Mouse (Mus musculus): ENCODE data around the gene Gpr142.

Gpr142 gene

GRCm38 (mm10) chr11:114846336-114846735 is 47.6 kb downstream of the Gpr142 start:
- no peak for DNase-seq

DNA sequence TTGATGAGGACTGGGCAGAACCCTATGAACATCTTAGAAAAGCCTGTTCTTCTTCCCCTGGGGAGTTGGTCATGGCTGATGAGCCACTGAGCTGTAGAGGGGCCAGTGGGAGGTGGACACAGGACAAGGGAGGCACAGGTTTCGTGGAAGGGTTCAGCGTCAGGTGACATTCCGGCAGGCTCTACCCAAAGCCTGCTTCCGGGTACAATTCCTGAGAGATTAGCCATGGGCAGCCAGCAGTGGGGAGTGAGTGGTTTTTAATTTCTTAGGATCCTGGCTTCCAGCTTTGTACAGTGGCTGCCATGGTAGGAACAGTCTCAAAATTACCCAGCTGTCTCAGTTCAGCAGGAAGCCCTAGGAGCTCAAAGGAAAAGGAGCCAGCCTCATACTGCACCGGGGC is 48.3 kb downstream of the Gpr142 start:
- DNase-seq: no peak

DNA sequence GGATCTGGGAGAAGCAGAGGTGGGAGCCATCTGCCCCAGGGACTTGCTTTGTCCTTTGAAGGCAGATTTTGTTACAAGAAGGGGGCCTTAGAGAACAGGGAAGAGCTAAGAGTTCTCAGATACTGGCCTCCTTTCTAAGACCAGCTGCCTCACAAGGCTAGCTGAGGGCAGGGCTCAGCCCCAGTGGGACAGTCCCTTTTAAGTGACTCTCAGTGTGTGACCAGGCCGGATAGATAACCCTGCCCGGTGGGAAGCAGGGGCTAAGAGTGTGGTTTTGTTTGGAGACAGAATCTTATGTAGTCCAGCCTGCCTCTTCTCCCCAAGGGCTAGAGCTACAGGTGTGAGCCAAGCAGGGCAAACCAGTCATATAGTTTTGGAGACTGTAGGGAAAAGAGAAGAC is 50.8 kb downstream of the Gpr142 start:
- no peak for DNase-seq

- no peak for DNase-seq
Measured at GRCm38 (mm10) chr11:114850066-114850451, 51.3 kb downstream of the Gpr142 start.

GRCm38 (mm10) chr11:114850452-114851268 is 51.9 kb downstream of the Gpr142 start, which contains the start of gene Gprc5c:
Gene Gprc5c, plus strand, starts transcription at chr11:114851152.
- peak; percentile 55 to 73 for DNase-seq

- no peak for DNase-seq
Measured at GRCm38 (mm10) chr11:114851269-114851607, 52.5 kb downstream of the Gpr142 start.

DNA sequence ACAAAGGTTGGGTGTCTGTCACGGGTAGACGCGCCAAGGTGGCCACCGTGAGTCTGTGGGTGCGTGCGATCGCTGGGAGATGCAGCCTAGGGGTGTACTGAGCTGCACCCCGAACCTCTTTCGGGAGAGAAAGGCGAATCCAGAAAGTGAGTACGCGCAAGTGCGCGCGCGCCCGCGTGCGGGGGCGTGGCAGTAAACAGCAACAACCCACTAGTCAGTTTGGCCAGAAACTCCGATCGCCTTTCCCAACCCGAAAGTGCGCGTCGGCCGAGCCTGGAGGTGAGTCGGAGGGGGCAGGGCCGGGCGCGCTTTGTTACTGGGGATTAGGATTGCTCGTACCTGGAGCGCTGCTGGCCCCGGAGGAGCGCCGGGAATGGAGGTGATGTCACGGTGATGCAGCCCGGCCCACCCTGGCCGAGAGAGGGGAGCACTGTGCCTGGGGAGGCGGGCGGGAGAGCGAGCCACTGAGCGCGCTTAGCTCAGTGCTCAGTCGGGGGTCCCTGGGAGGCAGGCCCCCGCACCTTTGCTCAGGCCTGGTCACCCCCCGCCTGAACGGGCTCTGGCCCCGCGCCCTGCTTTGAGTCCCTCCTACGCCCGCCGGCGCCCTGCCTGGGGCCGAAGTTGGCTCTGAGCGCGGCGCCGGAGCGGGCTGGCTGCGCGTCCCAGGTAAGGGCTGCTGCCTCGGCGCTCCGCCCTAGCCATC is 53.0 kb downstream of the Gpr142 start:
- DNase-seq: peak; percentile 76 to 79

GRCm38 (mm10) chr11:114852311-114853173 is 53.8 kb downstream of the Gpr142 start:
- peak in 1 of 2 experiments; percentile 50 for DNase-seq

DNA sequence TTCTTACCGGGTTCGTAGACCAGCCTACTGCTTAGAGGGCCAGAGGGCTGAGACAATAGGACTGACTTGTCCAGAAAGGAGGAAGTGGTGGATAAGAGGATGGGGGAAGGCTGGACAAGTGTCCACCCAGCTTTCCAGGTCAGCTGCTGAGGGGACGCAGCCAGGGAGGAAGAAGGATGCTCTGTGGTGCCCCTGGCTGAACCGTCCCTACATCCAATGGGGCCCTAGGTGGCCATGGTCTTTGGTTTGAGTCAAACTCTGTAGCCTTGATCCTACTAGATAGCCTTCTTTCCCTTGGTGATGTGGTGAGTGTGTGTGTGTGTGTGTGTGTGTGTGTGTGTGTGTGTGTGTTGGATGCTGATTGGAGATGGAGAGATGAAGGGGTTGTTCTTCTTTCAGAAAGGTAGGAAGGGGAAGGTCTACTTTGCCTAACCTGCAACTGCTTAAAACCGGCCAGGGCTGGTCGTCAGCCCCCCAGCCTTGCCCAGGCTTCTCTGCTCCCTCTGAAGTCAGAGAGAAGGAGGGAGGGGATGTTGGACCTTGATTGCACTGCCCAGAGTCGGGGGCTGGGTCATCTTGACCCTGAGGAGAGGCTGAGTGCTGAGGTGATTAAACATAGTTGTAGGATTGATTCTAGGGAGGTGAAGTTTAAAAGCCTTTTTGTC is 54.6 kb downstream of the Gpr142 start:
- DNase-seq: no peak

- DNase-seq: no peak
Measured at GRCm38 (mm10) chr11:114854581-114854980, 55.9 kb downstream of the Gpr142 start.

GRCm38 (mm10) chr11:114856125-114856524 is 57.4 kb downstream of the Gpr142 start:
- no peak for DNase-seq

Data from lung, postnatal 4 days (tissue).